In genomic region chr4:155904318-155905102, GRCm38 (mm10) we compare ENCODE assay signal across 10 mouse cellular contexts. TPM values are rescaled to one million over a fixed set of nuclear protein-coding genes. Genes with fewer than 3 reads are reported as not detected.
A peak's percentile ranks its signal among the peaks of the same experiment; 100 is the strongest.
DNase-seq lines count a peak whose midpoint lies in the region; ATAC-seq and TF ChIP-seq lines count a peak whose summit lies in the region.
"Had no signal": no experiment of that assay in that cellular context is flagged by ENCODE, and none has a peak within 500 bp of the region (broad histone marks: within the 10 kb centered on the region; RNA-seq: fewer than 3 reads in every experiment).

No protein-coding gene starts in this region.

- no peak for TF ChIP-seq POLR2A in bone marrow, adult 2 months (IDR thresholded peaks at IDR 0.05; ENCODE audit: borderline replicate concordance, control insufficient read depth, low read depth, low read length)

- H3K36me3 ChIP-seq in neural tube, embryonic 11.5 days (ENCODE audit: control insufficient read depth, insufficient read depth, low read length) = peaks cover 30% of the 10 kb centered on the region

- H3K27ac ChIP-seq in neural tube, embryonic 11.5 days (ENCODE audit: low read depth, low read length) = no peak overlapping the region
- no peak overlapping the region for H3K27ac ChIP-seq in bone marrow, adult 2 months (ENCODE audit: control insufficient read depth, insufficient read depth, low read depth, low read length, poor library complexity)
- H3K27ac ChIP-seq: heart, embryonic 13.5 days; lung, embryonic 15.5 days had no signal

- H3K27me3 ChIP-seq in neural tube, embryonic 11.5 days (ENCODE audit: control insufficient read depth, insufficient read depth, low read length) = no peaks in the 10 kb centered on the region
- H3K27me3 ChIP-seq: heart, embryonic 13.5 days; lung, embryonic 15.5 days had no signal

- peak; percentile 38 for TF ChIP-seq CTCF in bone marrow, adult 2 months (IDR thresholded peaks at IDR 0.05; ENCODE audit: control insufficient read depth, insufficient read depth, low read length)

- DNase-seq in frontal cortex, postnatal 10 days (ENCODE audit: low spot score in 2 of 2) = peak; percentile 21 to 23
- DNase-seq in frontal cortex, adult 2 months (ENCODE audit: extremely low spot score in 1 of 2, low spot score in 1 of 2) = no peak
- DNase-seq in neural tube, embryonic 11.5 days (ENCODE audit: low spot score) = peak; percentile 20
- no peak for DNase-seq in neural tube, embryonic 10.5 days (ENCODE audit: extremely low spot score, low spot score)
- DNase-seq in heart, postnatal 4 days = peak; percentile 21
- no peak for DNase-seq in yolk sac, embryonic 10.5 days (ENCODE audit: low spot score)

- no peak overlapping the region for H3K4me3 ChIP-seq in neural tube, embryonic 11.5 days (ENCODE audit: low read depth, low read length)
- H3K4me3 ChIP-seq in bone marrow, adult 2 months (replicated peaks; ENCODE audit: control insufficient read depth, low read depth, low read length) = no peak overlapping the region
- H3K4me3 ChIP-seq: heart, embryonic 13.5 days; lung, embryonic 15.5 days had no signal

- no peak overlapping the region for H3K9ac ChIP-seq in neural tube, embryonic 11.5 days (ENCODE audit: low read length)
- H3K9ac ChIP-seq: heart, embryonic 13.5 days; lung, embryonic 15.5 days had no signal

- 87% methylated on average over 13 of the region's 13 CpGs for WGBS in neural tube, embryonic 11.5 days
- 91% methylated on average over 13 of the region's 13 CpGs for WGBS in bone marrow, adult 2 months

- no peak overlapping the region for H3K4me2 ChIP-seq in neural tube, embryonic 11.5 days (ENCODE audit: low read depth)
- H3K4me2 ChIP-seq: heart, embryonic 13.5 days; lung, embryonic 15.5 days had no signal

- no peak for ATAC-seq in neural tube, embryonic 11.5 days (ENCODE audit: insufficient read depth, low FRiP score, low TSS enrichment)
- peak; percentile 59 for ATAC-seq in megakaryocyte progenitor cell, adult 5-6 weeks (replicated peaks; ENCODE audit: poor library complexity)

- no peaks in the 10 kb centered on the region for H3K9me3 ChIP-seq in neural tube, embryonic 11.5 days (ENCODE audit: control insufficient read depth, low read length)
- H3K9me3 ChIP-seq: heart, embryonic 13.5 days; lung, embryonic 15.5 days had no signal

- H3K4me1 ChIP-seq in neural tube, embryonic 11.5 days (ENCODE audit: control insufficient read depth, insufficient read depth, low read length) = no peaks in the 10 kb centered on the region
- no peaks in the 10 kb centered on the region for H3K4me1 ChIP-seq in bone marrow, adult 2 months (ENCODE audit: control insufficient read depth, insufficient read depth, low read length)

RNA-seq across cellular contexts. Expression of gene Acap3, which starts 12.9 kb away (rescaled TPM):
- 101 and 109 TPM in 2 replicates for polyA plus RNA-seq in frontal cortex, adult 2 months (2012; rRNA removed)
- polyA plus RNA-seq in neural tube, embryonic 11.5 days (2014; fragmentation: Nextera tagmentation; extraction: Ambion mirVana) = 44.3 and 45.4 TPM in 2 replicates
- polyA plus RNA-seq in bone marrow, adult 2 months (2011; ENCODE audit: insufficient read depth, insufficient read length, low replicate concordance, missing spikeins) = 15.1 and 30.6 TPM in 2 replicates
- 10 to 100 TPM; 16.9 to 21.4 TPM for total RNA-seq in heart, postnatal 4 days (2021)
- total RNA-seq in megakaryocyte progenitor cell, adult 5-6 weeks (2015) = 7.9 and 8.3 TPM in 2 replicates
- 6.2 and 6.7 TPM in 2 replicates for total RNA-seq in megakaryocyte progenitor cell, adult 5-6 weeks (2017)

RNA-seq across cellular contexts. Expression of gene Pusl1, which starts 12.9 kb away (rescaled TPM):
- polyA plus RNA-seq in frontal cortex, adult 2 months (2012; rRNA removed) = 86.6 and 87.9 TPM in 2 replicates
- 37.5 and 42.2 TPM in 2 replicates for polyA plus RNA-seq in neural tube, embryonic 11.5 days (2014; fragmentation: Nextera tagmentation; extraction: Ambion mirVana)
- 5.2 and 18.4 TPM in 2 replicates for polyA plus RNA-seq in bone marrow, adult 2 months (2011; ENCODE audit: insufficient read depth, insufficient read length, low replicate concordance, missing spikeins)
- 10 to 100 TPM; 18.3 to 23.1 TPM for total RNA-seq in heart, postnatal 4 days (2021)
- 18.7 and 22.5 TPM in 2 replicates for total RNA-seq in megakaryocyte progenitor cell, adult 5-6 weeks (2015)
- total RNA-seq in megakaryocyte progenitor cell, adult 5-6 weeks (2017) = 19.3 and 33.7 TPM in 2 replicates

RNA-seq across cellular contexts. Expression of gene Ints11, which starts 35.2 kb away (rescaled TPM):
- polyA plus RNA-seq in frontal cortex, adult 2 months (2012; rRNA removed) = 36.9 and 41.1 TPM in 2 replicates
- polyA plus RNA-seq in neural tube, embryonic 11.5 days (2014; fragmentation: Nextera tagmentation; extraction: Ambion mirVana) = 89.7 and 95.0 TPM in 2 replicates
- polyA plus RNA-seq in bone marrow, adult 2 months (2011; ENCODE audit: insufficient read depth, insufficient read length, low replicate concordance, missing spikeins) = 22.2 and 49.5 TPM in 2 replicates
- 10 to 100 TPM; 16.0 to 19.2 TPM for total RNA-seq in heart, postnatal 4 days (2021)
- 26.8 and 47.5 TPM in 2 replicates for total RNA-seq in megakaryocyte progenitor cell, adult 5-6 weeks (2015)
- total RNA-seq in megakaryocyte progenitor cell, adult 5-6 weeks (2017) = 28.5 and 35.9 TPM in 2 replicates

RNA-seq across cellular contexts. Expression of gene Cptp, which starts 35.3 kb away (rescaled TPM):
- 19.6 and 22.3 TPM in 2 replicates for polyA plus RNA-seq in frontal cortex, adult 2 months (2012; rRNA removed)
- 23.4 and 28.3 TPM in 2 replicates for polyA plus RNA-seq in neural tube, embryonic 11.5 days (2014; fragmentation: Nextera tagmentation; extraction: Ambion mirVana)
- polyA plus RNA-seq in bone marrow, adult 2 months (2011; ENCODE audit: insufficient read depth, insufficient read length, low replicate concordance, missing spikeins) = 2.8 and 5.9 TPM in 2 replicates
- 10 to 100 TPM in 1 of 2 experiments, 1 to 10 TPM in 1; 6.6 to 11.2 TPM for total RNA-seq in heart, postnatal 4 days (2021)
- total RNA-seq in megakaryocyte progenitor cell, adult 5-6 weeks (2015) = 7.6 and 7.8 TPM in 2 replicates
- total RNA-seq in megakaryocyte progenitor cell, adult 5-6 weeks (2017) = 8.8 and 9.2 TPM in 2 replicates

RNA-seq across cellular contexts. Expression of gene Ube2j2, which starts 39.1 kb away (rescaled TPM):
- 69.5 and 70.8 TPM in 2 replicates for polyA plus RNA-seq in frontal cortex, adult 2 months (2012; rRNA removed)
- 154 and 162 TPM in 2 replicates for polyA plus RNA-seq in neural tube, embryonic 11.5 days (2014; fragmentation: Nextera tagmentation; extraction: Ambion mirVana)
- 63.5 and 71.8 TPM in 2 replicates for polyA plus RNA-seq in bone marrow, adult 2 months (2011; ENCODE audit: insufficient read depth, insufficient read length, low replicate concordance, missing spikeins)
- total RNA-seq in heart, postnatal 4 days (2021) = 10 to 100 TPM; 72.4 to 81.4 TPM
- total RNA-seq in megakaryocyte progenitor cell, adult 5-6 weeks (2015) = 60.5 and 84.8 TPM in 2 replicates
- 97.5 and 98.7 TPM in 2 replicates for total RNA-seq in megakaryocyte progenitor cell, adult 5-6 weeks (2017)

Comparison
In these comparisons a context has a peak if more than half of its experiments do, and no peak if none do; other contexts are left out.
1. DNase-seq: peak in frontal cortex, postnatal 10 days (2 of 2), neural tube, embryonic 11.5 days (single experiment) and heart, postnatal 4 days (single experiment); none in frontal cortex, adult 2 months (0 of 2), neural tube, embryonic 10.5 days (single experiment) and yolk sac, embryonic 10.5 days (single experiment).